Mouse (Mus musculus) brain, embryonic 18.5 days (tissue): ENCODE measurements at regions not wholly inside any gene's neighbourhood (a gene's known extent, or its start where the extent isn't known, plus 50 kb on each side); places are given as distances from the start of the nearest gene placed in this dataset.

Experiments
- DNase-seq: peaks from one replicate; pipeline ENCODE4 v3.0.0-alpha.2; 2012; ENCODE audit warnings: low read depth, low spot score

DNA sequence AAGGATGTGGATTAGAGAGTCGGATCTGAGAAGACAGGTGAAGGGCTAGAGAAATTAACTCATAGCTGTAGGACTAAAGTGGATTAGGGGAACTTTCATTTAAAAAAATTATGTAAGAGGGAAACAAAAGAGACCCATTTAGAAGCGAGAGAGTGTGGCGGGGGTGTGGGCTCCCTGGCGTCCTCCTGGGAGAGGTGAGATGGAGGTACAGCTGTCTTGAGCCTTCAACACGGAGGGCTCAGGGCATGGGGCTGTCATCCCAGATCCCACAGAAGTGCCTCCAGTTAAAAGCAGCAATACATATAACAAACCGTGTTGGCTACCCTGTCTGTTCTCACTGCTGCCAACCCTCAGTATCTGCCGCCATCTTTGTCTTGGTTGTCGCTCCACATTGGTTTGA lies 284.6 kb upstream of the Prickle1 start:
- DNase-seq = no peak

DNA sequence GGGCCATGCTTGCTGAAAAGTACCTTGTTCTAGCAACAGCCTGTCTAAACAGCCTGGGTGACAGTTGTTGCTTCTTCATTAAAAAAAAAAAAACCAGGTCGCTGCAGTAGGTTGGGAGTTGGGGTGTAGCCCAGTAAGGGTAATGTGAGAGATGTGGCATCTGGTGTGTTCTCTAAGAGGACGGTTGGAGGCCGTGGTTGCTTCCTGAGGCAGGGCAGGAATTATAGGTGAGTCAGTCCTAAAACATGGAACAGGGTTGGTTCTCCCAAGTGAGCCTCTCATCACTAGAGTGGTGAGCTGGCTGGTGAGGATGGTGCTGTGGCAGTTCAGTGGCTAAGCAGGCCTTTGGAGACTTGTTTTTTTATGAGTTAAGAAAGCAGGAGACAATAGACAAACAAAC lies 283.3 kb upstream of the Prickle1 start:
- no peak for DNase-seq

DNA sequence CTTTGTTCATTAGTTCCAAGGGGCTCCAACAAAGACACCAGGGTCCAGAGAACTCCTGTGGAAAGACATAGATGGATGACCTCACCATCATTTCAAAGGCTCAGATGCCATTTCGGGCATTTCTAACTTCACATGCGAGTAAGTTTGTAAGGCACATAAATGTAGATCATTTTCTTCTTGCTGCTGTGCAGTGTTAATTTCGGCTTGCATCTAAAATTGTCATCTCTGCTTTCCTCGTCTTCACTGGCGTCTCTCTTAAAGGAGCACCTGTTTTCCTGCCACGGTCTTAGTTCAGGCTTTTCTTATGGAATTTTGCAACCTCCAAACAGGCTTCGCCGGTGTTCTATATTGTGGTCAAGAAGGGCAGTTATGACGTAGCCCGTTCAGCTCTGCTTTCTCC lies 280.6 kb upstream of the Prickle1 start:
- no peak for DNase-seq

DNA sequence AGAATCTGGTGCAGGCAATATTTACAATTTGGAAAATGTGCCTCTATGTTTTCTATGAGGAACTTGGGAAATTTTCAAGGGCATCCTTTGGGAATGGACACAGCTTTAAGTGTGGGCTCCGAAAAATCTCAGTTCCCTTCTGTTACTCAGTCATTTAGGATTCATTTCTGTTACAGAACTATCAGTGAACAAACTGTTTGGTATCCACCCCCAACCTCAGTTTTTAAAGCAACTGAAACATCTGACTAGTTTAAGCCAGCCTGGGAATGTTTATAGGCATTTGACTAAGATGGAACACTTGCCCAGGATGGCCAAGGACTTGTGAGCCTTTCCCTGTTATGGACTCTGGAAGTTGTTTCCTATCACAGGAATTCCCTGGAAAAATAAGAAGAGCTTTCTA lies 280.0 kb upstream of the Prickle1 start:
- DNase-seq = no peak

DNA sequence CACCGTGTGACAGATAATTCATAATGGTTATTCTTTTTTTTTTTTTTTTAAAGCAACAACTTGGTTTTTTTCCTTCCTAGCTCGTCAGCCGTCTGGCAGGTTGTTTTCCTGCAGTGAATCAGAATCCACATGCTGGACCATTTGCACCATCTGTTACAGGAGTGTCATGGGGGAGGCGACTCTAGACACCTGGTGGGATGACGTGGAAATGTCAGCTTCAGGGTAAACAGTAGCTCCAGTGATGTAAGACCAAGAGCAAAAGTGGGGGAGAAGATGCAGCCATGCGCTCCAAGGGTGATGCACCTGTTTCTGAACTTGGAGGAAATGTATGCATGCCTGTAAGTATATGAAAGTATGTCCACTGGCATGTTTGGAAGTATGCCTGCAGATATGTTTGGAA lies 278.5 kb upstream of the Prickle1 start:
- no peak for DNase-seq

DNA sequence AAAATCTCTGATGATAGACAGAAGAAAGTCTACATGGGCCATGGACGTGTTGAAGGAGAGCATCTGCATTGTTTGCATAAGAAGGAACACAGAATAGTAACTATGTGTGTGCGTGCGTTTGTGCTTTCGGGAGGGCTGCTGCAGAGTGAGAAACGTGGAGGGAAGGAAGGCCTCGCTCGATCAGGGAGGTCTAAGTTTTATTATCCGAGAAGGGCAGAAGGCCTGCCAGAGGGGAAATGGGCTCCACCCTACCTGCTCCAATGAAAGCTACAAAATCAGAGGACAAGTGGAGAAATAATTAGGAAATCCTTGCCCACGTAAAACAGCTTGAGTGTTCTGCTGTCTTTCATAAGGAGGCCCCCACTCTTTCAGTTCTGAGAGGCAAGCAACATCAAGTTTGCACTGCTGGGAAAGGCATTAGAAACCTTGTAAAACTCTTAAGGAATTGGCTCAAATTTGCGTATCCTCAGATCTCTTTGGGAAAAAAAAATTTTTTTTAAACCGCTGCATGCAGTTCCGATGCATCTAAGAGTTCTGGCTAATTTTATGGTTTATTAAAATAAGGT lies 261.7 kb upstream of the Prickle1 start:
- no peak for DNase-seq

GRCm38 (mm10) chr15:93853221-93853620 lies 257.5 kb upstream of the Prickle1 start:
- DNase-seq = no peak

GRCm38 (mm10) chr15:93852126-93852525 lies 256.4 kb upstream of the Prickle1 start:
- no peak for DNase-seq

GRCm38 (mm10) chr15:93850388-93850787 lies 254.7 kb upstream of the Prickle1 start:
- no peak for DNase-seq

- DNase-seq = no peak
Measured at GRCm38 (mm10) chr15:93848830-93849229, 253.1 kb upstream of the Prickle1 start.

GRCm38 (mm10) chr15:93846797-93847196 lies 251.1 kb upstream of the Prickle1 start:
- no peak for DNase-seq

GRCm38 (mm10) chr15:93845801-93846200 lies 250.1 kb upstream of the Prickle1 start:
- no peak for DNase-seq

GRCm38 (mm10) chr15:93832956-93833355 lies 237.3 kb upstream of the Prickle1 start:
- DNase-seq = no peak

DNA sequence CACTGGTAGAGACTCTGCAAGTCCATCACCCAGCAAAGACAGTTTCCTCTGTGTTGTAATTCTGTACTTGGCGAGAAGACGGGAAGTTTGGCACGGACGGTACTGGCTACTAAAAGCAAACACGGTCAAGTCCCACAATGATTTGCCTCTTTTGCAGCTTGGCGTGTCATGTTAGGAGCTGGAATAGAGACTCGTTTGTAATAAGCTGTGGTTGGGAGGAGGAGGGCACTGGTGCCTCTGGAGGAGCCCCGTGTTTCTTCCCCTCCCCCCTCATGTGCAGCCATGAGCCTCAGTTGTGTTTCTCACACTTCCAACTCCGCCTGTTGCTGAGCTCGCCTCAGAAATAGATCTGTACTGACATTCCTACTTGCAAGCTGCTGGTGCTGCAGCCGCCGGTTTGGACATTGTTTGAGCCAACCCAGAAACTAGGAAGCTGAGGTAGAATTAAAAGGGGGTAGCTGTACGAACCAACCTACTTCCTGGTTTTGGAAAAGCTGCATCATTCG lies 236.8 kb upstream of the Prickle1 start:
- DNase-seq = peak; percentile 8

DNA sequence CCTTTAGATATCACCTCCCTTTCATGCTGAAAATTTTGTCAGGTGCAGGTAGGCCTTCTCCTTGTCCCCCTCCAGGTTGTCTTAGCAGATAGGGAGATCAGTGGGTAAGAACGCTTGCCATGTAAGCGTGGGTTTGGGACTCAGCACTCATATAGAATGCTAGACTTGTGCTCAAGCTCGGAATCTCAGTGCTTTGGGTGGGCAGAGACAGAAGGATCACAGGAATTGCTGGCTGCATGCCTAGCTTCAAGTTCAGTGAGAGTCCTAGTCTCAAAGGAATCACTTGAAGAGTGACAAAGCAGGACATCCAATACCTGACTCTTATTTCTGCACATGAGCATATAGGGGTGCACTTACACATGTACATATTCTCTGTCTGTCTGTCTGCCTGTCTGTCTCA lies 235.5 kb upstream of the Prickle1 start:
- no peak for DNase-seq

DNA sequence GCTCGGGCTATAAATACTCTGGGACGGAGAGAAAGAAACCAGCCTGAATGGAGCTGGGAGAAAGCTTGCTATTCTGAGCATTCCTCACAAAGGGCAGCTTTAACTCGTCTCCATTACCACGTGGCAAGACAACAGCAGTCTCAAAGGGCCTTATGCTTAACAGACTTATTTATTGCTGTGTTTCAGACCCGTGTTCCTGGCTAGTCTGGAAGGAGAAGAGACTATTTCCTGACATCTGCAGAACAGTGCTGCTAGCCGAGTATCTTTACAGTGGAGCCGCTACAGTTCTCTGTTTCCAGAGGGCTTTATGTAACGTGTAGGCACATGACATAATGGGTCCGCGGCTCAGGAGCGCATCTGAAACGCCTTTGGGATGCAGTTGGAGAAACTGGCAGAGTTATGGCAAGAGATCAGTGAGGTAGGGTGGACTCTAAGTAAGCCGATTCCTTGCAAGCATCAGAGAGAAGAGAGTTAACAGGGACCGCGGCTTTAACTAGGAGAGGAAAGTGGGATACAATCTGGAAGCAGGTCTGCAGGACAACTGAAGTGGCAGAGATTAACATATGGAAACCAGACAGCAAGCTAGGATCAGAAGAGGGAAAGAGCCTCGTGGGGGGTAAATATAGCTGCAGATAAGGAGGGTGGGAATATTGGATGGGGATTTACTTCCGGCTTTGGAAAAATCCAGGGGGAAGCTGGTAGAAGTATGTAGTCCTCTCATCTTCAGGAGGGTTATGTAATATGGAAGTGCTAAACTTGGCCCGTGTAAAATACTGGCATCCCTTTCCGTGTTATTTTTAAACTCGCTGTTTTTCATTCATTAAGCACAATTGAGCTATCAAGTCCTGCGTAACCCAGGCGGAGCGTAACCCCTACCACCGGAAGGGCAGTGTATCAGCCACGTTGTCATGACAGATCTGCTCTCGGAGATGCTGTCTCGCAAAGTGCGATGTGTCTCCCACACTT lies 229.3 kb upstream of the Prickle1 start:
- DNase-seq = peak; percentile 14

- DNase-seq = no peak
Measured at GRCm38 (mm10) chr15:93821236-93821635, 225.5 kb upstream of the Prickle1 start.

DNA sequence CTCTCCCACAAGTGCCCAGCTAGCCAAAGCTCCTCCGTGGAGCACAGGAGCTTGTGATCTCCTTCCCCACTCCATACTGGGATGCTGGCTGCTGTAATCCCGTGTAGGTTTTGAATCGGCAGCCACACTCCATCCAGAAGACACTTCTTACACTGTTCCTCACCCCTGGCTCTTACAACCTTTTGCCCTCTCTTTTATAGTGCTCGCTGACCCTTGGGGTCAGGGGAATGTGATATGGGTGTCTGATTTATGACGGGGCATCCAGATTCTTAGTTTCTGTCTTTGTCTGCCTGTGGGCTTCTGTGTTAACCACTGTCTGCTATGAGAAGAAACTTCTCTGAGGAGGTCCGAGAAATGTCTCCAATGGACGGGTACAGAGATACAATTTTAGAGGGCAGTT lies 216.3 kb upstream of the Prickle1 start:
- DNase-seq = no peak

- no peak for DNase-seq
Measured at GRCm38 (mm10) chr15:93807993-93808392, 212.3 kb upstream of the Prickle1 start.

GRCm38 (mm10) chr15:93807505-93807904 lies 211.8 kb upstream of the Prickle1 start:
- DNase-seq = no peak

DNA sequence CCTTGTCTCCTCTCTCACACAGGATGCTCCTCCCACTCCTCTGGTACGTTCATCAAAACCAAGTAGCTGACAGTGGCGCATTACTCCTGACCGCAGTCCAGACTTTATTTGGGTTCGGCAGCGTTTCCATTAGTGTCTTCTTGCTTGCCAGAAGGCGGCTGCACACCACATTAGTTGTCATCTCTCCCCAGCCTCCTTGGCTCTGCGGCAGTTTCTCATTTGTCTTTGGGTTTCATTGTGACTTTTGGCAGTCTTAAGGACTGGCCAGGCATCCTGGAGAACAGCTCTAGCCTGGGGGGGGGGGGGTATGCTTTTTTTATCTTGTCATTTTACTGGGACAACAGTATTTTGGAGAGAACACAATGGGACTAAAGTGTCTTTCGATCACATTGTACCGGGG lies 209.0 kb upstream of the Prickle1 start:
- no peak for DNase-seq

GRCm38 (mm10) chr15:93790531-93790930 lies 194.8 kb upstream of the Prickle1 start:
- no peak for DNase-seq

DNA sequence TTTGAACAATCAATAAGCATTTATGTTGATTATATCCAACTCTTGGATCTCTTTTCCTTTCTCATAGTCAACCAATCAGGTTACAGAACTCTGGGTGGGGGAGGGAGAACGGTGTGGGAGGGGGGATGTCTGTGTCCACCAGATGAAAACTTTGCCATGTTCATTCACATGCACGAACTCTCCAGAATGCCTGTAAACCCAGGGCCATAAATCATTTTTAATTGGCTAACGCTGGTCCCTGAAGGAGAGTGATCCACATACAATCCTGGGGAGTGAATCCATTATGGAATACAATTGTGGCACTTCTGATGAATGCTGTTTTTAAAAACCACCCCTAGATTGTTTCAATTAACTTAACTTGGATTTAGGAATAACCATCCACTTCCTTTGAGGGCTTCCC lies 194.1 kb upstream of the Prickle1 start:
- no peak for DNase-seq
